Mouse (Mus musculus): ENCODE data around the gene Slc7a8. TPM values are rescaled to one million over a fixed set of nuclear protein-coding genes. Genes with fewer than 3 reads are reported as not detected.

Gene Slc7a8
- polyA plus RNA-seq, 1 experiment, result 352 TPM

DNA sequence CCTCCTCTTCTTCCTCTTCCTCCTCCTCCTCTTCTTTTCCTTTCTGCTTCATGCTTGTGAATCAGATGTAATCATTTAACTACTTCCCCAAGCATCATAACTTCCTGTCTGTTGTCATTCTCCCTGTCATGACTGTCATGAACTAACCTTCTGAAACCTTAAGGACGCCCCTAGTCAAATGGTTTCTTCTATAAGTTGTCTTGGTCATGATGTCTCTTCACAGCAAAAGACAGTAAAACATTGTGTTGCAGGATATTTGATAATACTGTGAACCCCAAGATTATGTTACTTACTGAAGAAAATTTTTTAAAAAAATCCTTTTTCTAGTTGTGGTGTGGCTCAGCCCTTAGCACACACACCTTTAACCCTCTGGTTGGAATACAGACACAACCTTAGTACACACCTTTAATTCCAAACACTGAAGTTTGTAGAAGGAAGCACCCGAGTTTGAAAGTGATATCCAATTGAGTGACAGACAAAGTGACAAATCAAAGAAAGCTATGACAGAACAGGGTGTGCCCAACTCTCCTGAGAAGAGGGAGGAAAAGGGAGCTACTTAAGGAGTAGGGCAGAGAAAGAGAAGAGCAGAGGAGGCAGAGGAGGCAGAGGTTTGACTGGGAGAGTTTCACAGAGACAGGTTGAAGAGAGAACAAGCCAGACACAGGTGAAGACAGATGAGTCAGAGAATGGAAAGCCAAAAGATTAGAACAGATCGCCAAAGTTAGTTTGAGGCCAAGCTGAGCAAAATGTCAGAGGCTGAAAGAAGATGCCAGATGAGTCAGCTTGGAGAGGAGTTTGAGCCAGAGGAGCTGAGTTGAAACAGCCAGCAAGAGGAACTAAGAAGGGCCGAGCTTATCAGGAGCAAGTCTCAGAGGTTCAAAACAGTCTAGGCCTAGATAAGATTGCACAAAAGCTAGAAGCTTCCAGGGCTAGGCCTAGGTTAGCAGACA lies 27.2 kb upstream of the Slc7a8 start:
- no peak overlapping the region for H3K27ac ChIP-seq (ENCODE audit: insufficient read depth, low read depth, low read length)
- TF ChIP-seq CTCF (conservative IDR thresholded peaks at IDR 0.05; ENCODE audit: insufficient read depth, insufficient read length, low read depth, low read length), result no peak
- TF ChIP-seq POLR2A (IDR thresholded peaks at IDR 0.05; ENCODE audit: low read depth, low read length), result no peak
- 80% methylated on average over 4 of the region's 4 CpGs for WGBS

DNA sequence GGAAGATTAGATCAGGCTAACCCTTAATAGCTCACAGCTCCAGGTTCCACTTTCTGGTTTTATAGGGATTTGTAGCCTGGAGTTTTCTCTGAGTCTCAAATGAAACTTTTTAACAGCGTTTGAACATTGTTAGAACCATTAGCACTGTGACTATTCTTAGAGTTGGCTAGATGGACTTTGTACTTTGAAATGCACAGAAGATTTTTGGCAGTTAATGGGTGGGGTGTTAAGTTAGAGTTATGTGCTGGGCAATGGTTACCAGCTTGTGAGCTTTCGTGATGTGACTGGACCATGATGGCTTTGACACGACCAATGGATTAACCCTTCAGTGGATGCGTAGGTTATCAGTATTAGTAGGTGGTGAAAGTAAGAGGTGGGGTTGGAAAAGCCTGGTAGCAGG lies 24.4 kb upstream of the Slc7a8 start:
- H3K4me3 ChIP-seq (ENCODE audit: insufficient read depth, low read depth, low read length), result no peak overlapping the region
- H3K4me1 ChIP-seq (ENCODE audit: control insufficient read depth, insufficient read depth, low read length), result peaks cover 7% of the 10 kb centered on the region
- H3K36me3 ChIP-seq (ENCODE audit: control insufficient read depth, insufficient read depth, low read length), result no peaks in the 10 kb centered on the region
- peak overlapping the region; percentile 62 for H3K27ac ChIP-seq (ENCODE audit: insufficient read depth, low read depth, low read length)
- WGBS, result 58% methylated on average over 4 of the region's 4 CpGs
- no peaks in the 10 kb centered on the region for H3K27me3 ChIP-seq (replicated peaks; ENCODE audit: control insufficient read depth, insufficient read depth, low read length)
- DNase-seq, result peak; percentile 62
- TF ChIP-seq POLR2A (IDR thresholded peaks at IDR 0.05; ENCODE audit: low read depth, low read length) (no peak), CTCF (conservative IDR thresholded peaks at IDR 0.05; ENCODE audit: insufficient read depth, insufficient read length, low read depth, low read length) (no peak)

More for the DNA sequence above, 27.2 kb upstream of the Slc7a8 start:
- peaks cover 7% of the 10 kb centered on the region for H3K4me1 ChIP-seq (ENCODE audit: control insufficient read depth, insufficient read depth, low read length)
- no peak overlapping the region for H3K4me3 ChIP-seq (ENCODE audit: insufficient read depth, low read depth, low read length)
- H3K36me3 ChIP-seq (ENCODE audit: control insufficient read depth, insufficient read depth, low read length), result no peaks in the 10 kb centered on the region
- DNase-seq, result no peak
- H3K27me3 ChIP-seq (replicated peaks; ENCODE audit: control insufficient read depth, insufficient read depth, low read length), result no peaks in the 10 kb centered on the region

DNA sequence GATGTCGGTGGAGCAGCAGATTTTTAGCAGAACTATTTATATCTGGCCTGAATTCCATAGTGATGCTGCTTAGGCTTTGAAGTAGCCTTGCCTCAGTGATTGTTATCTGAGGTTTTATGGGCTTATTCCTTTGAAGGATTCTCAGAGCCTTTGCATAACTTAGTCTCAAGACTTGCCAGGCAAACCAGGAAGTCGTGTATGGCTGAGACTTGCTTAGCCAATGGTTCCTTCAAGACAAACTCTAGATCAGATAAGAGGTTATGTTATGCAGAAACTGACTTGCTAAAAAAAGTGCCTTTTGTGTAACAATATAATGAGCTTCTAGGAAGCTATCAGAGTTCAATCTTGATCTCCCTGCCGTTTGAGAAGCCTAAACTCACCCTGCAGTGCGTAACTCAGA lies 20.7 kb upstream of the Slc7a8 start:
- Histone ChIP-seq H3K4me1 (ENCODE audit: control insufficient read depth, insufficient read depth, low read length) (peaks cover 7% of the 10 kb centered on the region), H3K27me3 (replicated peaks; ENCODE audit: control insufficient read depth, insufficient read depth, low read length) (no peaks in the 10 kb centered on the region), H3K36me3 (ENCODE audit: control insufficient read depth, insufficient read depth, low read length) (no peaks in the 10 kb centered on the region), H3K27ac (ENCODE audit: insufficient read depth, low read depth, low read length) (no peak overlapping the region), H3K4me3 (ENCODE audit: insufficient read depth, low read depth, low read length) (no peak overlapping the region)
- no peak for DNase-seq
- 77% methylated on average over 4 of the region's 4 CpGs for WGBS
- no peak for TF ChIP-seq CTCF (conservative IDR thresholded peaks at IDR 0.05; ENCODE audit: insufficient read depth, insufficient read length, low read depth, low read length)
- TF ChIP-seq POLR2A (IDR thresholded peaks at IDR 0.05; ENCODE audit: low read depth, low read length), result no peak

DNA sequence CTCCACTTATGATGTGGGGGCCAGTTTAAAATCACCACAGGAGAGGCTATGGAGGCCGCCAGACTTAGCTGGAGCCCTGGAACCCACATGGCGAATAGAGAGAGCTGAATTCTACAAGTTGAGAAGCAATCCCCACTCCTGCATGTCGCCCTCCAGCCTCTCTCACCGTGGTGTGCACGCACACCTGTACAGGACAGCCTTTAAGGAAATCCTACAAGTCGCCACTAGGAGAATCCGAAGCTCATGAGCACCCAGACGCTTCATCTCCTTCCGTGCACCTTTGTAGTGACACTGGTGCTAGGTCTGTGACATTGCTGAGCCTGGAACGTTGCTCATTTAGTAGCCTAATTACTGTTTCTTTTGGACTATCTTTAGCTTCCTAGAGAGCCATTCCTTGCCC lies 17.9 kb upstream of the Slc7a8 start:
- no peak overlapping the region for H3K27ac ChIP-seq (ENCODE audit: insufficient read depth, low read depth, low read length)
- no peak overlapping the region for H3K4me3 ChIP-seq (ENCODE audit: insufficient read depth, low read depth, low read length)
- H3K27me3 ChIP-seq (replicated peaks; ENCODE audit: control insufficient read depth, insufficient read depth, low read length), result no peaks in the 10 kb centered on the region
- H3K36me3 ChIP-seq (ENCODE audit: control insufficient read depth, insufficient read depth, low read length), result no peaks in the 10 kb centered on the region
- no peak for DNase-seq
- TF ChIP-seq POLR2A (IDR thresholded peaks at IDR 0.05; ENCODE audit: low read depth, low read length) (no peak), CTCF (conservative IDR thresholded peaks at IDR 0.05; ENCODE audit: insufficient read depth, insufficient read length, low read depth, low read length) (no peak)
- WGBS, result 61% methylated on average over 10 of the region's 10 CpGs
- H3K4me1 ChIP-seq (ENCODE audit: control insufficient read depth, insufficient read depth, low read length), result 0 out of 2 replicates have a peak, but pooled peaks cover under 1% of the 10 kb centered on the region

DNA sequence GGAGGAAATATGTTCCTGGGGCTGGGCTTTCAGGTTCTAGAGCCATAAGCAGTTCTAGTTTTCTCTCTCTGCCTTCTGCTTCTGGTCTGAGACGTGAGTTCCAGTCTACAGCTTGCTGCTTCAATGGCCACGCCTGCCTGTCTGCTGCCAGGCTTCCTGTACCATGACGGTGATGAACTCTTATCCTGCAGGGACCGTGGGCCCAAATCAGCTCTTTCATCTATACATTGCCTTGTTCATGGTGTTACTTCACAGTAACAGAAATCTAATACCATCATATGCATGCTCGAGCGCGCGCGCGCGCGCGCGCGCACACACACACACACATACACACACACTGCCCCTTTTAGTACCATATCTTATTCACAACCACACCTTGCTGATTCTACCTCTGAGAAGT lies 15.0 kb upstream of the Slc7a8 start:
- TF ChIP-seq POLR2A (IDR thresholded peaks at IDR 0.05; ENCODE audit: low read depth, low read length) (no peak), CTCF (conservative IDR thresholded peaks at IDR 0.05; ENCODE audit: insufficient read depth, insufficient read length, low read depth, low read length) (no peak)
- no peak for DNase-seq
- WGBS, result 93% methylated on average over 15 of the region's 15 CpGs
- Histone ChIP-seq H3K27ac (ENCODE audit: insufficient read depth, low read depth, low read length) (no peak overlapping the region), H3K4me1 (ENCODE audit: control insufficient read depth, insufficient read depth, low read length) (peaks cover 8% of the 10 kb centered on the region), H3K27me3 (replicated peaks; ENCODE audit: control insufficient read depth, insufficient read depth, low read length) (no peaks in the 10 kb centered on the region), H3K36me3 (ENCODE audit: control insufficient read depth, insufficient read depth, low read length) (no peaks in the 10 kb centered on the region), H3K4me3 (ENCODE audit: insufficient read depth, low read depth, low read length) (no peak overlapping the region)

GRCm38 (mm10) chr14:54795901-54796300 lies 14.2 kb upstream of the Slc7a8 start:
- H3K27me3 ChIP-seq (replicated peaks; ENCODE audit: control insufficient read depth, insufficient read depth, low read length), result no peaks in the 10 kb centered on the region
- WGBS, result 100% methylated on average over 1 of the region's 1 CpGs
- H3K4me1 ChIP-seq (ENCODE audit: control insufficient read depth, insufficient read depth, low read length), result peaks cover 8% of the 10 kb centered on the region
- no peaks in the 10 kb centered on the region for H3K36me3 ChIP-seq (ENCODE audit: control insufficient read depth, insufficient read depth, low read length)
- no peak for DNase-seq
- H3K27ac ChIP-seq (ENCODE audit: insufficient read depth, low read depth, low read length), result no peak overlapping the region
- H3K4me3 ChIP-seq (ENCODE audit: insufficient read depth, low read depth, low read length), result no peak overlapping the region
- TF ChIP-seq CTCF (conservative IDR thresholded peaks at IDR 0.05; ENCODE audit: insufficient read depth, insufficient read length, low read depth, low read length) (no peak), POLR2A (IDR thresholded peaks at IDR 0.05; ENCODE audit: low read depth, low read length) (no peak)
